Mouse (Mus musculus) MEL (cell line): ENCODE results near the gene Btnl4. TPM values are rescaled to one million over a fixed set of nuclear protein-coding genes. Genes with fewer than 3 reads are reported as not detected.
"Not testable (repeated sequence)": the region's sequence is repeated elsewhere in the genome, so short reads cannot be mapped to it uniquely, and the experiment has no call there.

Source experiments
- DNase-seq: peaks from one replicate; pipeline ENCODE4 v3.0.0; 2011; ENCODE audit warnings: low read depth, low spot score
- H3K27ac ChIP-seq: 2 replicates; pipeline ENCODE4 v1.5.1; 2012; ENCODE audit warnings: low read depth, mild to moderate bottlenecking, control low read depth, low read length, moderate library complexity; ENCODE audit not compliant: control insufficient read depth
- H3K27me3 ChIP-seq, 2 experiments: fragments of 150-350 bp in 1 of 2; sonication (generic) in 1 of 2; 2 replicates each; pipeline ENCODE4 v1.6.1; 2012; ENCODE audit warnings: low read length in 2 of 2, mild to moderate bottlenecking in 2 of 2, improper control_type of control experiment in 1 of 2, moderate library complexity in 1 of 2; ENCODE audit not compliant: insufficient read depth in 2 of 2, control insufficient read depth in 1 of 2
- H3K36me3 ChIP-seq, 2 experiments: 2 replicates each; pipeline ENCODE4 v1.6.1; 2012 to 2014; ENCODE audit warnings: low read length in 2 of 2, improper control_type of control experiment in 1 of 2, inconsistent platforms in 1 of 2, mild to moderate bottlenecking in 1 of 2; ENCODE audit not compliant: insufficient read depth in 2 of 2, control insufficient read depth in 1 of 2
- H3K4me1 ChIP-seq, 2 experiments: fragments of 150-350 bp in 1 of 2; sonication (generic) in 1 of 2; 2 replicates each; pipeline ENCODE4 v1.6.1; 2012; ENCODE audit warnings: low read length in 2 of 2, improper control_type of control experiment in 1 of 2, mild to moderate bottlenecking in 1 of 2; ENCODE audit not compliant: insufficient read depth in 2 of 2, control insufficient read depth in 1 of 2
- H3K4me3 ChIP-seq, 2 experiments: fragments of 150-350 bp in 1 of 2; sonication (generic) in 1 of 2; 2 replicates each; pipeline ENCODE4 v1.5.1; 2012; ENCODE audit warnings: low read depth in 2 of 2, low read length in 2 of 2, mild to moderate bottlenecking in 2 of 2, moderate library complexity in 2 of 2, control low read depth in 1 of 2, improper control_type of control experiment in 1 of 2; ENCODE audit not compliant: control insufficient read depth in 1 of 2, insufficient read depth in 1 of 2
- H3K79me2 ChIP-seq: 2 replicates; pipeline ENCODE4 v1.6.1; 2012; ENCODE audit warnings: mild to moderate bottlenecking, low read length, moderate library complexity; ENCODE audit not compliant: control insufficient read depth, poor library complexity, insufficient read depth
- H3K9ac ChIP-seq: 2 replicates; pipeline ENCODE4 v1.6.1; 2012; ENCODE audit warnings: low read depth, mild to moderate bottlenecking, control low read depth, low read length, moderate library complexity; ENCODE audit not compliant: control insufficient read depth, poor library complexity, severe bottlenecking
- H3K9me3 ChIP-seq: fragments of 150-350 bp; sonication (generic); replicated peaks from 2 replicates; pipeline ENCODE4 v1.6.1; 2012; ENCODE audit warnings: mild to moderate bottlenecking, low read length, improper control_type of control experiment, moderate library complexity; ENCODE audit not compliant: insufficient read depth
- BHLHE40 ChIP-seq: IDR thresholded peaks from 2 replicates; pipeline ENCODE4 v1.6.1; 2012; ENCODE audit warnings: low read depth, mild to moderate bottlenecking, inconsistent platforms, low read length, improper control_type of control experiment, borderline replicate concordance
- CHD1 ChIP-seq: IDR thresholded peaks from 2 replicates; pipeline ENCODE4 v1.6.1; 2012; ENCODE audit warnings: low read depth, mild to moderate bottlenecking, inconsistent platforms, low read length, improper control_type of control experiment
- CHD2 ChIP-seq: IDR thresholded peaks from 2 replicates; pipeline ENCODE4 v1.6.1; 2011; ENCODE audit warnings: low read length, improper control_type of control experiment
- E2F4 ChIP-seq: IDR thresholded peaks from 2 replicates; pipeline ENCODE4 v1.6.1; 2011; ENCODE audit warnings: low read depth, low read length, improper control_type of control experiment, borderline replicate concordance
- GATA1 ChIP-seq: IDR thresholded peaks from 2 replicates; pipeline ENCODE4 v1.6.1; 2011; ENCODE audit warnings: low read depth, low read length, improper control_type of control experiment
- MAX ChIP-seq: IDR thresholded peaks from 2 replicates; pipeline ENCODE4 v1.6.1; 2011; ENCODE audit warnings: low read length, improper control_type of control experiment
- MEF2A ChIP-seq: IDR thresholded peaks from 2 replicates; pipeline ENCODE4 v1.6.1; 2014; ENCODE audit warnings: low read depth, mild to moderate bottlenecking, inconsistent platforms, low read length, improper control_type of control experiment; ENCODE audit not compliant: poor library complexity, insufficient replicate concordance, severe bottlenecking; ENCODE audit errors: extremely low read depth
- MXI1 ChIP-seq: IDR thresholded peaks from 2 replicates; pipeline ENCODE4 v1.6.1; 2011; ENCODE audit warnings: mild to moderate bottlenecking, low read depth, low read length, improper control_type of control experiment
- MYC ChIP-seq: IDR thresholded peaks from 2 replicates; pipeline ENCODE4 v1.6.1; 2011; ENCODE audit warnings: low read depth, mild to moderate bottlenecking, low read length, improper control_type of control experiment, moderate library complexity
- NRF1 ChIP-seq: IDR thresholded peaks from 2 replicates; pipeline ENCODE4 v1.6.1; 2014; ENCODE audit warnings: low read depth, mild to moderate bottlenecking, inconsistent platforms, low read length, improper control_type of control experiment, moderate library complexity; ENCODE audit not compliant: poor library complexity, insufficient read depth, severe bottlenecking
- POLR2A ChIP-seq, 2 experiments: IDR thresholded peaks; 2 replicates each; pipeline ENCODE4 v1.6.1; 2011 to 2012; ENCODE audit warnings: low read length in 2 of 2, mild to moderate bottlenecking in 2 of 2, control low read depth in 1 of 2, improper control_type of control experiment in 1 of 2, low read depth in 1 of 2, moderate library complexity in 1 of 2; ENCODE audit not compliant: control insufficient read depth in 1 of 2, insufficient read depth in 1 of 2, poor library complexity in 1 of 2
- POLR2AphosphoS5 ChIP-seq: IDR thresholded peaks from 2 replicates; pipeline ENCODE4 v1.6.1; 2012; ENCODE audit warnings: low read depth, borderline replicate concordance, mild to moderate bottlenecking, inconsistent platforms, low read length, moderate library complexity, mixed read lengths
- RAD21 ChIP-seq: IDR thresholded peaks from 2 replicates; pipeline ENCODE4 v1.6.1; 2011; ENCODE audit warnings: mild to moderate bottlenecking, low read depth, low read length, improper control_type of control experiment
- RCOR1 ChIP-seq: IDR thresholded peaks from 2 replicates; pipeline ENCODE4 v1.6.1; 2012; ENCODE audit warnings: low read depth, mild to moderate bottlenecking, inconsistent platforms, low read length, improper control_type of control experiment
- TAL1 ChIP-seq: IDR thresholded peaks from 2 replicates; pipeline ENCODE4 v1.6.1; 2012; ENCODE audit warnings: mild to moderate bottlenecking, inconsistent platforms, low read length, moderate library complexity, mixed read lengths
- USF1 ChIP-seq: IDR thresholded peaks from 2 replicates; pipeline ENCODE4 v1.6.1; 2014; ENCODE audit warnings: low read depth, mild to moderate bottlenecking, inconsistent platforms, low read length, improper control_type of control experiment, moderate library complexity
- USF2 ChIP-seq, 2 experiments: IDR thresholded peaks; 2 replicates each; pipeline ENCODE4 v1.6.1; 2011 to 2012; ENCODE audit warnings: improper control_type of control experiment in 2 of 2, low read length in 2 of 2, borderline replicate concordance in 1 of 2, inconsistent platforms in 1 of 2, low read depth in 1 of 2, mild to moderate bottlenecking in 1 of 2; ENCODE audit not compliant: insufficient read depth in 1 of 2
- ZC3H11A ChIP-seq: IDR thresholded peaks from 2 replicates; pipeline ENCODE4 v1.6.1; 2012; ENCODE audit warnings: low read depth, mild to moderate bottlenecking, inconsistent platforms, low read length, improper control_type of control experiment
- ZNF384 ChIP-seq: IDR thresholded peaks from 2 replicates; pipeline ENCODE4 v1.6.1; 2012; ENCODE audit warnings: low read depth, mild to moderate bottlenecking, inconsistent platforms, low read length, improper control_type of control experiment
- polyA plus RNA-seq, 2 experiments: library from polyadenylated mRNA; stranded (reverse) in 1 of 2; unstranded in 1 of 2; fragments of >175 nt in 1 of 2; fragments of >200 nt in 1 of 2; gene quantifications; 2 replicates each; pipeline versions ENCODE4 v1.2.1 to v1.2.4; 2012; ENCODE audit warnings: low replicate concordance in 2 of 2, low read depth in 1 of 2; ENCODE audit not compliant: insufficient read length in 2 of 2, insufficient read depth in 1 of 2, missing spikeins in 1 of 2
- total RNA-seq: library from RNA; depleted of rRNA; stranded (reverse); fragments of 300-350 nt; gene quantifications from 2 replicates; pipeline ENCODE4 v1.2.3, GENCODE M21; 2012

The Btnl4 gene
- total and polyA plus RNA-seq, 3 experiments: not detected

GRCm38 (mm10) chr17:34516514-34516913 is 39.4 kb upstream of the Btnl4 start:
- Histone ChIP-seq H3K4me1 (no peaks in the 10 kb centered on the region), H3K27ac (no peak overlapping the region), H3K36me3 (no peaks in the 10 kb centered on the region), H3K79me2 (no peaks in the 10 kb centered on the region), H3K27me3 (no peaks in the 10 kb centered on the region), H3K9me3 (no peaks in the 10 kb centered on the region), H3K9ac (no peak overlapping the region), H3K4me3 (no peak overlapping the region)
- TF ChIP-seq ZC3H11A (no peak), USF2 (IDR thresholded peaks at IDR 0.05; ENCODE audit: borderline replicate concordance in 1 of 2, insufficient read depth in 1 of 2, low read depth in 1 of 2, low read length in 2 of 2) (no peak), NRF1 (no peak), ZNF384 (no peak), USF1 (no peak), BHLHE40 (no peak), MEF2A (no peak), CHD2 (no peak), E2F4 (no peak), RCOR1 (no peak), CHD1 (no peak), MAX (no peak), TAL1 (no peak), POLR2AphosphoS5 (no peak), POLR2A (IDR thresholded peaks at IDR 0.05; ENCODE audit: control insufficient read depth in 1 of 2, insufficient read depth in 1 of 2, low read depth in 1 of 2, low read length in 2 of 2, poor library complexity in 1 of 2) (no peak), MYC (no peak), MXI1 (no peak), RAD21 (no peak), GATA1 (no peak)
- no peak for DNase-seq

- H3K27ac ChIP-seq, H3K27me3 ChIP-seq, H3K79me2 ChIP-seq, H3K9ac ChIP-seq, H3K36me3 ChIP-seq, DNase-seq, H3K4me3 ChIP-seq, H3K4me1 ChIP-seq, H3K9me3 ChIP-seq: not testable (repeated sequence)
Measured at GRCm38 (mm10) chr17:34511723-34512122, 34.6 kb upstream of the Btnl4 start.
